Mouse (Mus musculus) spleen, adult 18-20 months (tissue): ENCODE results near the gene Vmn1r167.
"Not testable (repeated sequence)": the region's sequence is repeated elsewhere in the genome, so short reads cannot be mapped to it uniquely, and the experiment has no call there.

Source experiments
- DNase-seq, 2 experiments: peaks; one replicate each; pipeline ENCODE4 v3.0.0; 2022; ENCODE audit warnings: mixed read lengths in 2 of 2

Vmn1r167 gene

DNA sequence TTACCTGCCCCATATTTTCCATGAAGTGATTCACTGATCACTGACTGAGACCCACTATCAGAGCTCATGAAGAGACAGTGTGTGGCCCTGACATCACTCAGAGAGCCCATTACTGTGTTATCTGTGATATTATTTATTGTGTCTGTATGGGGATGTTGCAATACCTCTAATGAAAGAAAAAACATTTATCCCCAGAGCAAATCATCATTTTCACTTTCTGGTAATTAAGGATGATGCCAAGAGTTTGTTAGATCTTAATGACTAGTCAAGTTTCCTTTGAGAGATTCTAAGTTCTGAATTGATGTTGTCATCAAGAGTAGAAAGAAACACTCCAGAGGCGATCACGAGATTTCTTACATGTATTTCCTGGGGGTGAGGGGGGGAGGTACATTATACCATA, at the start of gene Vmn1r167:
Gene Vmn1r167 (minus strand): TSS at position 101 of the 400 bp plus-strand sequence.
- not testable (repeated sequence) for DNase-seq

- DNase-seq, result not testable (repeated sequence)
Measured at GRCm38 (mm10) chr7:23539432-23539831, 32.4 kb upstream of the Vmn1r167 start, which contains the start of gene Vmn1r168. Gene Vmn1r168, plus strand, starts transcription at chr7:23539732.

DNA sequence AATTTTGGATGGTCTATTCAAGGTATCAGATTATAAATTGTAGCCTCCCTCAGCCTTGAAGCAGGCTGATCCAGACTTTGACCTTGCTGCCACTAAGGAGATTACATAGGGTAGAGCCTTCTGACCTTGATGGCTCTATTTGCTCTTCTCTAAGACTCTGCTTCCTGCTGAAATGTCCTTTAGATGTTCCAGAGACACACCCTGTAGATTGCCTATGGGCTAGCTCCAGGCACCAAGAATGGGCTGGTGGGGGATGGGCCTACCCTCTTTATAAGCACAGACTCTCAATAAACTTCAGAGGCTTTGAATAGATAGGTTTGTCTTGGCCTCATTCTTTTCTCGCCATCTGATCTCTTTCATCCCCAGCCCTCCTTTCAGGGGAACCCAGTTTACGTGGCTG, 34.1 kb downstream of the Vmn1r167 start:
- not testable (repeated sequence) for DNase-seq

DNA sequence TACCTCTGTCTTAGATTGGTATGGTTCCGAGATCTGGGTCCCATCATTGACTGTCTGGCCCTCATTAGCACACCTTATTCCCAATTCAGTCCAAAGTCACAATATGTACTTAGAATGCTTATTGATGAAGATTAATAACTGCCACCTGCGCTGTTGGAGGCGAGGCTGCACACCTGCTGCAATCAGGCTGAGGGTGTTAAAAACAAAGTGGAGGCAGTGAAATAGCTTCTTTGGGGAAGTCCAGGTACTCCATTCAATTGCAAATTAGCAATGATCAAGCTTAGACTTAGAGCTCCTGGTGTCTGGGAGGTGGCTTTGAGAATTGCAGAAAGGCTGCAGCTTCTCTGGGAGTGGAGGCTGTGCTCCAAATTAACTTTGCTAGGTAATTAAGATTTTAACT, 36.2 kb downstream of the Vmn1r167 start:
- not testable (repeated sequence) for DNase-seq

- not testable (repeated sequence) for DNase-seq
Measured at GRCm38 (mm10) chr7:23470201-23470600, 36.8 kb downstream of the Vmn1r167 start.
